Mouse (Mus musculus): ENCODE measurements around the gene Sema3b.

DNA sequence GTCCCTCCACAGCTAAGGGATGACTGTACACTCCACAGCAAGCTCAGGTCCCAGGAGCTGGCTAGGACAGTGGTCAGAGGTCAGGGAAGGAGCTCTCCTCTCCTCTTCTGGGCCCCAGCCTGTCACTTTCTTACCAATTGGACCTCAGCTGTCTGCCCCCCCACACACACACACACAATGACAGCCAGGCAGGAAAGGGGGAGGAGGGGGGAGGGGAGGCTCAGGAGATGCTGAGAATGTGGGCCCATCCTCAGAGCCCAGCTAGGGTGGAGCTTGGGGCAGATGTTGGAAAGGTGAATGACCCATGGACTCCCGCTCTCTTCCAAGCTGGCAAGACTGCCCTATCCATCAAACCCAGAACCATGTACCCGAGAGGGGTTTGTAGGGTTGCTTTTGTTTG is 2.0 kb downstream of the Sema3b start:
- TF ChIP-seq FLI1 (IDR thresholded peaks at IDR 0.05; ENCODE audit: low read length) (no peak), GATA1 (IDR thresholded peaks at IDR 0.05; ENCODE audit: borderline replicate concordance, low read length) (no peak)
